Mouse (Mus musculus) intestine, embryonic 16.5 days (tissue): ENCODE measurements around the gene Ptprr. TPM values are rescaled to one million over a fixed set of nuclear protein-coding genes. Genes with fewer than 3 reads are reported as not detected.

Experiments used
- ATAC-seq: fragments of 200-750 bp; cut with Nextera tagmentation; 2 replicates; pipeline ENCODE4 v1.8.0; 2017; ENCODE audit warnings: moderate TSS enrichment, moderate library complexity
- H3K27ac ChIP-seq: fragments of 300-500 bp; sonication (generic); 2 replicates; pipeline ENCODE4 v1.5.1; 2014; ENCODE audit warnings: mild to moderate bottlenecking, low read length
- H3K27me3 ChIP-seq: fragments of 300-500 bp; sonication (generic); replicated peaks from 2 replicates; pipeline ENCODE4 v1.6.1; 2014; ENCODE audit warnings: low read length, control low read depth, mixed read lengths; ENCODE audit not compliant: control insufficient read depth, insufficient read depth
- H3K36me3 ChIP-seq: fragments of 300-500 bp; sonication (generic); 2 replicates; pipeline ENCODE4 v1.6.1; 2014; ENCODE audit warnings: low read length, control low read depth; ENCODE audit not compliant: control insufficient read depth, insufficient read depth
- H3K4me1 ChIP-seq: fragments of 300-500 bp; sonication (generic); 2 replicates; pipeline ENCODE4 v1.6.1; 2014; ENCODE audit warnings: low read length, control low read depth, mixed read lengths; ENCODE audit not compliant: control insufficient read depth, insufficient read depth
- H3K4me2 ChIP-seq: fragments of 300-500 bp; sonication (generic); 2 replicates; pipeline ENCODE4 v1.6.1; 2014; ENCODE audit warnings: low read depth, low read length, control low read depth
- H3K4me3 ChIP-seq: fragments of 300-500 bp; sonication (generic); 2 replicates; pipeline ENCODE4 v1.5.1; 2014; ENCODE audit warnings: mild to moderate bottlenecking, low read length
- H3K9ac ChIP-seq: fragments of 300-500 bp; sonication (generic); 2 replicates; pipeline ENCODE4 v1.6.1; 2014; ENCODE audit warnings: low read depth, low read length
- H3K9me3 ChIP-seq: fragments of 300-500 bp; sonication (generic); 2 replicates; pipeline ENCODE4 v1.6.1; 2016; ENCODE audit warnings: low read length, control low read depth; ENCODE audit not compliant: control insufficient read depth
- WGBS: fragments of 180-500 bp; shearing (Covaris S2); extraction: QIAGEN DNeasy Blood & Tissue Kit; methylation state at CpG from one replicate; pipeline ENCODE4 v1.1.7; 2014; 5-methylcytosine and 5-hydroxymethylcytosine counted together
- polyA plus RNA-seq: library from polyadenylated mRNA; unstranded; fragments of >200 nt; fragmentation: Nextera tagmentation; extraction: Ambion mirVana; gene quantifications from 2 replicates; pipeline ENCODE4 v1.2.1, GENCODE M21; 2015

The Ptprr gene
- polyA plus RNA-seq, 1 experiment from 2014 or later: 4.1 TPM

GRCm38 (mm10) chr10:116319246-116319645, 301.2 kb downstream of the Ptprr start:
- no peaks in the 10 kb centered on the region for H3K9me3 ChIP-seq
- ATAC-seq: peak; percentile 75
- no peak overlapping the region for H3K27ac ChIP-seq
- no peaks in the 10 kb centered on the region for H3K27me3 ChIP-seq
- H3K36me3 ChIP-seq: no peaks in the 10 kb centered on the region
- no peak overlapping the region for H3K9ac ChIP-seq
- 22% methylated on average over 12 of the region's 12 CpGs for WGBS
- H3K4me1 ChIP-seq: no peaks in the 10 kb centered on the region
- H3K4me3 ChIP-seq: no peak overlapping the region
- H3K4me2 ChIP-seq: no peak overlapping the region

Other genes with a start within 250 kb of the Ptprr start
- gene Tspan8, start 201.4 kb upstream of the Ptprr start, polyA plus RNA-seq: 229 and 235 TPM in 2 replicates
- not detected in 2 replicates for gene 4933416C03Rik, start 95.7 kb downstream of the Ptprr start, polyA plus RNA-seq